Mouse (Mus musculus) lung, embryonic 14.5 days (tissue): ENCODE measurements around the gene Sema6d. TPM values are rescaled to one million over a fixed set of nuclear protein-coding genes. Genes with fewer than 3 reads are reported as not detected.

Source experiments
- ATAC-seq: fragments of 200-750 bp; cut with Nextera tagmentation; 2 replicates; pipeline ENCODE4 v1.8.0; 2017; ENCODE audit warnings: mild to moderate bottlenecking, moderate TSS enrichment, moderate library complexity; ENCODE audit not compliant: insufficient read depth
- DNase-seq: peaks from one replicate; pipeline ENCODE4 v3.0.0-alpha.2; 2015
- H3K27ac ChIP-seq: fragments of 300-500 bp; sonication (generic); 2 replicates; pipeline ENCODE4 v1.5.1; 2014; ENCODE audit warnings: low read depth, mild to moderate bottlenecking, moderate library complexity
- H3K27me3 ChIP-seq: fragments of 300-500 bp; sonication (generic); 2 replicates; pipeline ENCODE4 v1.6.1; 2014; ENCODE audit warnings: low read length, control low read depth; ENCODE audit not compliant: insufficient read depth
- H3K36me3 ChIP-seq: fragments of 300-500 bp; sonication (generic); 2 replicates; pipeline ENCODE4 v1.6.1; 2014; ENCODE audit warnings: control low read depth; ENCODE audit not compliant: insufficient read depth
- H3K4me1 ChIP-seq: fragments of 300-500 bp; sonication (generic); 2 replicates; pipeline ENCODE4 v1.6.1; 2014; ENCODE audit warnings: antibody characterized with exemption, control low read depth; ENCODE audit not compliant: insufficient read depth
- H3K4me2 ChIP-seq: fragments of 300-500 bp; sonication (generic); 2 replicates; pipeline ENCODE4 v1.6.1; 2014; ENCODE audit warnings: mild to moderate bottlenecking
- H3K4me3 ChIP-seq: fragments of 300-500 bp; sonication (generic); 2 replicates; pipeline ENCODE4 v1.5.1; 2014; ENCODE audit warnings: low read depth, low read length
- H3K9ac ChIP-seq: fragments of 300-500 bp; sonication (generic); 2 replicates; pipeline ENCODE4 v1.6.1; 2014
- H3K9me3 ChIP-seq: fragments of 300-500 bp; sonication (generic); 2 replicates; pipeline ENCODE4 v1.6.1; 2016; ENCODE audit warnings: low read depth, low read length, control low read depth
- CTCF ChIP-seq: IDR thresholded peaks from 2 replicates; pipeline ENCODE4 v1.5.1; 2016; ENCODE audit warnings: antibody characterized with exemption, low read depth
- WGBS: fragments of 180-500 bp; shearing (Covaris S2); extraction: QIAGEN DNeasy Blood & Tissue Kit; methylation state at CpG from one replicate; pipeline ENCODE4 v1.1.7; 2014; 5-methylcytosine and 5-hydroxymethylcytosine counted together
- polyA plus RNA-seq: library from polyadenylated mRNA; unstranded; fragments of >200 nt; fragmentation: Nextera tagmentation; extraction: Ambion mirVana; gene quantifications from 2 replicates; pipeline ENCODE4 v1.2.1, GENCODE M21; 2014

Sema6d gene
- polyA plus RNA-seq, 1 experiment from 2014 or later = 26.7 TPM

- Histone ChIP-seq H3K4me1 (0 out of 2 replicates have a peak, but pooled peaks cover 2% of the 10 kb centered on the region), H3K9me3 (no peaks in the 10 kb centered on the region), H3K27ac (no peak overlapping the region), H3K36me3 (no peaks in the 10 kb centered on the region), H3K9ac (no peak overlapping the region), H3K4me2 (no peak overlapping the region), H3K27me3 (no peaks in the 10 kb centered on the region), H3K4me3 (no peak overlapping the region)
- WGBS = 25% methylated on average over 1 of the region's 1 CpGs
- DNase-seq (peak; percentile 15), ATAC-seq (no peak)
- no peak for TF ChIP-seq CTCF
Observed at GRCm38 (mm10) chr2:124243608-124244007, 153.8 kb downstream of the Sema6d start.

- peak overlapping the region; percentile 5; the same call in 1 of the 2 replicates for H3K27ac ChIP-seq
- peak; percentile 1; the same call in 1 of the 2 replicates for TF ChIP-seq CTCF
- 26% methylated on average over 4 of the region's 4 CpGs for WGBS
- no peak overlapping the region for H3K9ac ChIP-seq
- peak; percentile 69 for DNase-seq
- no peaks in the 10 kb centered on the region for H3K36me3 ChIP-seq
- H3K4me1 ChIP-seq = 0 out of 2 replicates have a peak, but pooled peaks cover 2% of the 10 kb centered on the region
- no peak overlapping the region for H3K4me2 ChIP-seq
- no peaks in the 10 kb centered on the region for H3K9me3 ChIP-seq
- peak; percentile 60; the same call in 1 of the 2 replicates for ATAC-seq
- H3K27me3 ChIP-seq = no peaks in the 10 kb centered on the region
- H3K4me3 ChIP-seq = no peak overlapping the region
Observed at GRCm38 (mm10) chr2:124244543-124245245, 154.9 kb downstream of the Sema6d start.

- Histone ChIP-seq H3K9ac (no peak overlapping the region), H3K27me3 (no peaks in the 10 kb centered on the region), H3K4me1 (no peaks in the 10 kb centered on the region), H3K27ac (no peak overlapping the region), H3K36me3 (no peaks in the 10 kb centered on the region), H3K4me2 (no peak overlapping the region), H3K4me3 (no peak overlapping the region), H3K9me3 (no peaks in the 10 kb centered on the region)
- no peak for TF ChIP-seq CTCF
- WGBS = 32% methylated on average over 1 of the region's 1 CpGs
- peak; percentile 42 for DNase-seq
- ATAC-seq = no peak
Observed at GRCm38 (mm10) chr2:124258108-124258507, 168.3 kb downstream of the Sema6d start.

GRCm38 (mm10) chr2:124264309-124264708 is 174.5 kb downstream of the Sema6d start:
- ATAC-seq = no peak
- Histone ChIP-seq H3K36me3 (no peaks in the 10 kb centered on the region), H3K4me3 (no peak overlapping the region), H3K27ac (no peak overlapping the region), H3K4me2 (no peak overlapping the region), H3K27me3 (no peaks in the 10 kb centered on the region), H3K9ac (no peak overlapping the region), H3K9me3 (no peaks in the 10 kb centered on the region), H3K4me1 (no peaks in the 10 kb centered on the region)
- no peak for DNase-seq
- 70% methylated on average over 3 of the region's 3 CpGs for WGBS
- no peak for TF ChIP-seq CTCF

- H3K9ac ChIP-seq = no peak overlapping the region
- WGBS = 81% methylated on average over 6 of the region's 6 CpGs
Observed at GRCm38 (mm10) chr2:124271156-124271555, 181.4 kb downstream of the Sema6d start.

GRCm38 (mm10) chr2:124277492-124277891 is 187.7 kb downstream of the Sema6d start:
- no peak overlapping the region for H3K27ac ChIP-seq
- H3K4me1 ChIP-seq = no peaks in the 10 kb centered on the region
- 76% methylated on average over 1 of the region's 1 CpGs for WGBS
- no peak overlapping the region for H3K4me3 ChIP-seq
- no peak overlapping the region for H3K9ac ChIP-seq
- no peak overlapping the region for H3K4me2 ChIP-seq
- H3K27me3 ChIP-seq = no peaks in the 10 kb centered on the region
- no peak for ATAC-seq
- H3K9me3 ChIP-seq = no peaks in the 10 kb centered on the region
- no peak for TF ChIP-seq CTCF
- no peaks in the 10 kb centered on the region for H3K36me3 ChIP-seq
- no peak for DNase-seq

More at GRCm38 (mm10) chr2:124271156-124271555, 181.4 kb downstream of the Sema6d start:
- DNase-seq = no peak
- Histone ChIP-seq H3K27me3 (no peaks in the 10 kb centered on the region), H3K4me2 (no peak overlapping the region), H3K4me1 (no peaks in the 10 kb centered on the region), H3K4me3 (no peak overlapping the region), H3K36me3 (no peaks in the 10 kb centered on the region), H3K9me3 (no peaks in the 10 kb centered on the region), H3K27ac (no peak overlapping the region)
- no peak for ATAC-seq
- no peak for TF ChIP-seq CTCF

GRCm38 (mm10) chr2:124285109-124285508 is 195.3 kb downstream of the Sema6d start:
- Histone ChIP-seq H3K4me1 (no peaks in the 10 kb centered on the region), H3K4me3 (no peak overlapping the region), H3K9me3 (no peaks in the 10 kb centered on the region), H3K9ac (no peak overlapping the region), H3K4me2 (no peak overlapping the region), H3K36me3 (no peaks in the 10 kb centered on the region), H3K27ac (no peak overlapping the region), H3K27me3 (no peaks in the 10 kb centered on the region)
- TF ChIP-seq CTCF = no peak
- ATAC-seq (no peak), DNase-seq (no peak)
- WGBS = 88% methylated on average over 2 of the region's 2 CpGs
